Mouse (Mus musculus): ENCODE results near the gene Tut1.
"Not testable (repeated sequence)": the region's sequence is repeated elsewhere in the genome, so short reads cannot be mapped to it uniquely, and the experiment has no call there.

Gene Tut1

DNA sequence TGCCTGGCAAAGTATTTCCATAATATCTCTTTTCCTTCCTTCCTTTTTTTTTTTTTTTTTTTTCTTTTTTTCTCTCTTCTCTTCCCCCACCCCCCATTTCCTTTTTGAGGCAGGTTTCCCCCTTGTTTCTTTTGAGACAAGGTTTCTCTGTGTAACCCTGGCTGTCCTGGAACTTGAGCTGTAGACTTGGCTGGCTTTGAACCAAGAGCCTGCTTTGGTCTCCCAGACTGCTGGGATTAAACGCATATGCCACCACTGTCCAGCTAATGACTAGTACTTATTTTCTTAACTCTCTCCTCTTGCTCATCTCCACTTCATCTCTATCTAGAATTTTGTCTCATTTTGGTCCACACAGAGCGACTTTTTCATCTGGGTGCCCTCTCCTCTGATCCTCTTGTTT, 10.6 kb upstream of the Tut1 start:
- DNase-seq: no peak

DNA sequence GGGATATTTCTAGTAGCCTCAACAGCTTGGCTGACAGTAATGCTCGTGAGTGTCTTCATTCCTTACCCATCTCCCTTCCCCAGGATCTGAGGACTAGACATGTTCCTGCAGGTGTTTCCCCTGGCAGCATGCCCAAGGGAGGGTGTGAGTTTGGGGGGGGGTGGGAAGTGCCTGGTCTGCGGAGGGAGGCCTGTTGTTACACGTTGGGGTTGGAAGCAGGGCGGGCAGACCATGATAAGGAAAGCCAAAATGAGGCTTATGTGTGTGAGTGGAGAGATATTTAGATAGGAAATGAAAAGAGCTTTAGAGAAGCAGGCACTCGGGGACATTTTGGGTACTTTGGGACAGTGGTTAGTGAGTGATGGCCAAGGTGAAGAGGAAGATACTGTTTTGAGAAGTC, 9.6 kb upstream of the Tut1 start:
- no peak for DNase-seq

DNA sequence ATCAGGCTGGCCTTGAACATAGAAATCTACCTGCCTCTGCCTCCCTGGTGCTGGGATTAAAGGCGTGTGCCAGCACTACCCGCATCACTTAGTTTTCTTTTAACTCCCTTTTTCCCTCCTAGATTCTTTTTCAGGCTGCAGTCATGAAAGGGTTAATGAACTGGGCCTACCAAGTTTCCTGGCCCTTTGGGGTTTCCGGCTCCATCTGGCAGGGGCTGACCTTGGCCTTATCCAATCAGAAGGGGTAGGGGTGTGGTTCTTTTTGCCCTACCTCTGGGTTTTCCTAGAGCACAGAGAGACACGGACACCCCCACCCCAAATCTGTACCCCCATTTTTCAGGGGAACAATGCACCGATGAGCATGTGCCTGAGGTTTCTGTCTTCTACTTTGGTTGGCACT, 8.9 kb upstream of the Tut1 start:
- peak; percentile 67 to 71 for DNase-seq

- no peak for DNase-seq
These were observed 8.4 kb upstream of the Tut1 start for GRCm38 (mm10) chr19:8945251-8945650.

DNA sequence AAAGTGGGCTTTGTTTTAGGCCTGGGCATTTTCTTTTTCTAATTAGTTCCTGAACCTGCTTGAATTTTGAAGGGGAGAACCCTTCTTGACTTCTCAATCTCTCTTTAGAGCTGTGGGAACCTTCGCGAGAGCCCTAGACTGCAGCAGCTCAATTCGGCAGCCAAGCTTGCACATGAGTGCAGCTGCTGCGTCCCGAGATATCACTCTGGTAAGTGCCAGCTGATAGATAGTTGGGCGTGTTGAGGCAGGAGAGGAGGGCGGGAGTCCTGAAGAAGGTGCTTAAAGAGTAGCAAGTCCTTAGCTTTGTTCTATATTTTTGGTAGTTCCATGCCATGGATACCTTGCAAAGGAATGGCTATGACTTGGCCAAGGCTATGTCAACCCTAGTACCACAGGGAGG, 6.7 kb upstream of the Tut1 start:
- no peak for DNase-seq

DNA sequence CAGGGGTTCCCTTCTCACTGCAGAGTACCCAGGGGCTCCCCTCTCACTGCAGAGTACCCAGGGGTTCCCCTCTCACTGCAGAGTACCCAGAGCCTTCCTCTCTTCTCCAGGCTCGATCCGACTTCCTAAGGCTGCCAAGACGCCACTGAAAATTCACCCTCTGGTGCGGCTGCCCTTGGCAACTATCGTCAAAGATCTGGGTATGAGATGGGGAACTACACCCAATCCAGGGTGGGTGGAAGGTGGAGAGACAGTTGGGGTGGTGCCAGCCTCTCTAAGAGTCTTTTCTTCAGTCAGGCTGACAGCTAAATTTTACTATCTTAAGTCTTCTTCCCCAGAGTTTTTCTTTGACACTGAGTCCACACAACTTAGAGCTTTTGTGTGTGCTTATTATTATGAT, 3.5 kb upstream of the Tut1 start:
- no peak for DNase-seq

GRCm38 (mm10) chr19:8952241-8952640, 1.4 kb upstream of the Tut1 start:
- DNase-seq: no peak

GRCm38 (mm10) chr19:8954171-8954570, 524 bp downstream of the Tut1 start:
- no peak for DNase-seq

DNA sequence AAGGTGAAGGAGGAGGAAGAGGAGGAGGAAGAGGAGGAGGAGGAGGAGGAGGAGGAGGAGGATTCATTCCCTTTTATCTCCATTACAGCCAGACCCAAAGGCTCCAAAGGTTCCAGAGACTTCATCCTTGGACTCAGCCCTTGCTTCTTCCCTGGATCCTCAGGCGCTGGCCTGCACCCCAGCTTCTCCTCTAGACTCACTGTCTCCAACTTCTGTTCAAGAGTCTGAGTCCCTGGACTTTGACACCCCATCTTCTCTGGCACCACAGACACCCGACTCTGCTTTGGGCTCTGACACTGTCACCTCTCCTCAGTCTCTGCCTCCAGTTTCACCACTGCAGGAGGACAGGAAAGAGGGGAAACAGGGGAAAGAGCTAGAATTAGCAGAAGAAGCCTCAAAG, 8.6 kb downstream of the Tut1 start:
- DNase-seq: no peak

GRCm38 (mm10) chr19:8965075-8965474, 11.4 kb downstream of the Tut1 start:
- DNase-seq: no peak

- peak in 1 of 2 experiments; percentile 26 for DNase-seq
These were observed 12.1 kb downstream of the Tut1 start for GRCm38 (mm10) chr19:8965771-8966170.

DNA sequence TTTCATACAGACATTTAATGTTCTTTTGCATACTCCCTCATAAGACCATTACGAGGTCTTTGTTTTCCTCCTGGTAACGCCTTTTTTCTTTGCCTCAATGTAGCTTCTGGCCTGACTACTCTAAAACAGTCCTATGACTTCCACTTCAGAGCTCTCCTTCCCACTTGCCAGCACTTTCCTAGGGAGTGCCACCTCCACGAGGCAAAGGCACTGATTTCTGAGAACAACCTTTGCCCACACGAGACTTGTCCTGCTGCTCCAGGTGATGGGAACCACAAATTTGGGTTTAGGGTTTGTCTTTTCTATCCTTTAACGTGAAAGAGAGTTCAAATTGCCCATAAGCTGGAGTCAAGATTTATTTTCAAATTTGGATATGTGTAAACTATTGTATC, 12.5 kb downstream of the Tut1 start:
- peak in 1 of 2 experiments; percentile 39 for DNase-seq

DNA sequence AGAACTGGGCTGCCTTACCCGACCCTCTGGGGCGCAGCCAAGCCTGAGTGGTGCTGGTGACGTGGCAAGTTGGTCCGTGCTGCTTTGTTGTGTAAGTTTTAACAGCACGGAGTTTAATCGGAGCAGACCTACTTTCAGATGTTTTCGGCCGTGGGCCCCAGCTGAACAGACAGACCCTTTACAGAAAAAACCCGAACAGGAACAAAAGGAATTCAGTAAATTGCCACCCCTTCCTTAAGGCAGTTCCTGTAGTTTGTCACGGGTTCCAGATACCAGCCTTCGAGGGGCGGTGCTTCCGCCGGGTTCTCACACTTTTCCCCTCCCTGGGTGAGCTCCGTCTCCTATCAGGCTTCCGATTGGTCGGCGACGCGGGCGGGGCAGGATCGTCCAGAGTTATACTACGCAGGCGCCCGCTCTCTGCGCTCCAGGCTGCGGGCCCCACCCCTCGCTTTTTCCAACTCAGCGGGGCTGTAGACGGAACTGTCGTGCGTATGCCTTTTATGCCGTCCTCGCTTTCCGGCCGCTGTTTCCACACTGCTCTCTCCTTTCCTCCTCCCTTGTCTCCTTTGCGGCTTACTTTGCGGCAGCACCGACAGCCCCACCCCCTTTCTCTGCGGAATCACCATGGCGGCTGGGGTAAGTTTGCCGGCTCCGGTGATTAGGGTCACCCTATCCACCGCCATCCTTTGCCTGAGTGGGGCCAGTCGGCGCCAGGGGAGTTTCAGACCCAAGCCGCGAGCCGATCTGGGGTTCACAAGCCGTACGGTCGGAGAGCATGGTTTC, 13.1 kb downstream of the Tut1 start, which contains the start of gene Eef1g:
Gene Eef1g (plus strand): TSS at position 452 of the 783 bp plus-strand sequence.
- DNase-seq: peak; percentile 100

DNA sequence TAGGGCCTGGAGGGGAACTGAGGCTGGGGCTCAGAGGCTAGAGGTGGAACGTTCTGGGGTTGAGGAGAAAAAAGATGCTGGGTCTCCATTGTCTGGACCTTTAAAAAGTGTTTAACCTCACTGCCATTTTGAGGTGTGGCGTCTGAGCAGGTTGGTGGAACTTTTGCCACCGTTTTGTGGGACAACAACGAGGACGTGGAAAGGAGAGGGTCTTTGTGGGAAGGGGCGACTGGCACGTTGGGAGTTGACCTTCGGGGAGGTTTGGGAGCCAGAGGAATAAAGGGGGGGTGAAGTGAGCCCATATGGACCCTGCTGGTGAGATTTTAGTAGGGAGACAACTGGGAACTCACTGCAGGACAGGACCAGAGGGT, 13.7 kb downstream of the Tut1 start:
- DNase-seq: no peak

- DNase-seq: no peak
These were observed 14.2 kb downstream of the Tut1 start for GRCm38 (mm10) chr19:8967893-8968292.

- DNase-seq: not testable (repeated sequence)
These were observed 18.8 kb downstream of the Tut1 start for GRCm38 (mm10) chr19:8972491-8972890.

DNA sequence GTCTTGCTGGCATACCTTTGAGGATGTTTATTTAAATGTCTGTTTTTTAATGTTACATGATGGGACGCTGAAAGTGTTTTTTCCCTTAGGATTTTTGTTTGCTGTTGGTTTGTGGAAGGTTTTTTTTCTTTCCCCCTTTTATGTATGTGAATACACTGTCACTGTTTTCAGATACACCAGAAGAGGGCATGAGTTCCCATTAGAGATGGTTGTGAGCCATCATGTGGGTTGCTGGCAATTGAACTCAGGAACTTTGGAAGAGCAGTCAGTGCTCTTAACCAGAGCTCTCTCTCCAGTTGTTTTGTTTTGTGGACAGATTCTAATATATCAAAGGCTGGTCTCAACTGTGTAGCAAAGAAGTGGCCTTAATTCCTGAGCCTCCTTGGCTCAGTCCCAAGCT, 21.0 kb downstream of the Tut1 start:
- no peak for DNase-seq

DNA sequence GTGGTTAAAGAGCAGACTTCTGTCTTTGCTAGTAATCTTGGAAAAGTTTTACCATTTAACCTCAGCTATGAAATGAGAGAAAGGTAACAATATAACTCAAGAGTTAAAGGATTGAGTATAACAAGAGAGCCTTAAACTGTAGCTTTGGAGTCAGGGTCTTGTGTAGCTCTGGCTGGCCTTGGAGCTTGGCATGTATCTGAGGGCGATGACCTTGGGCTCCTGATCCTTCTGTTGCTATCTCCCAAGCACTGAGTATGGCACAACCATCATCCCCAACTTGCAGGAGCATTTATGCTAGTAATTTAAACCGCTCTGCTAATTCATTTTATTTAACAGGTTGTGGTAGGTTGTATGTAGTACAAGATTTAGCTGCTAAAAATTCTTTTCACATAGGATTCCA, 21.8 kb downstream of the Tut1 start:
- DNase-seq: no peak

DNA sequence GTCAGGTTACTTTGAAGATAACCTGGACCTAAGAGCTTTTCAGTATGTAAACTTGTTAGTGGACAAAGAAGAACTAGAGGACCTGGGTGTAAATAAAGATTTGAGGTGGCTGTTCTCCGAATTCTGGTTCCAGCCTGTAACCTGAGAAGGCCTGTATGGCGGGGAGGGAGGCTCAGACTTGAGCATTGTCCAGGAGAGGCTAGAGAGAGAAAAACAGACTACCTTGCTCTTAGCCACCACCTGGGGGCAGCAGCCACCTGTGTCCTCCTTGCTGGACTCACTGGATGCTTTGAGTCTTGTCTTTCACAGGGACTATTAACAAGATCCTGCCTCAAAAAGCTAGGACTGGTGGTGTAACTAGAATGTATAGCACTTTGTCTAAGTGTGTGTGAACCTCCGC, 22.9 kb downstream of the Tut1 start:
- DNase-seq: peak; percentile 61 to 77

DNA sequence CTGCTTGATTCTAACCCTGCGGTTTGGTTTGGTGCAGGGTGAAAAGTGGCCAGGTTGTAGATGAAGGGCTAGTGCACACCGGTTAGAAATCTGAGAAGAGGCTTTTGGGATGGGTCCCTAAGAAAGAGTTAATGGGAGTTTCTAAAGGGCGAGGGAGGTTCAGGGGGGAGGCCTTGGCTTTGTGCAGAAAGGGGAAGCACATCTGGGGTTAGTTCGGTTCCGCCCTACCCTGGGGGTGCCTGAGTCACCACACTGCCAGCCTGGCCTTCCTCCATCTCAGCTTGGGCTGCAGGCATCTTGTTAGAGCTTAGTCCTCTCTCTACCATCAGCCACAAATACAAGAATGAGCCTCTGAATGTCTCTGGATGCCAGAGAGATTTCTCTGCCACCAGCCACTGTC, 27.1 kb downstream of the Tut1 start:
- peak; percentile 44 to 56 for DNase-seq

DNA sequence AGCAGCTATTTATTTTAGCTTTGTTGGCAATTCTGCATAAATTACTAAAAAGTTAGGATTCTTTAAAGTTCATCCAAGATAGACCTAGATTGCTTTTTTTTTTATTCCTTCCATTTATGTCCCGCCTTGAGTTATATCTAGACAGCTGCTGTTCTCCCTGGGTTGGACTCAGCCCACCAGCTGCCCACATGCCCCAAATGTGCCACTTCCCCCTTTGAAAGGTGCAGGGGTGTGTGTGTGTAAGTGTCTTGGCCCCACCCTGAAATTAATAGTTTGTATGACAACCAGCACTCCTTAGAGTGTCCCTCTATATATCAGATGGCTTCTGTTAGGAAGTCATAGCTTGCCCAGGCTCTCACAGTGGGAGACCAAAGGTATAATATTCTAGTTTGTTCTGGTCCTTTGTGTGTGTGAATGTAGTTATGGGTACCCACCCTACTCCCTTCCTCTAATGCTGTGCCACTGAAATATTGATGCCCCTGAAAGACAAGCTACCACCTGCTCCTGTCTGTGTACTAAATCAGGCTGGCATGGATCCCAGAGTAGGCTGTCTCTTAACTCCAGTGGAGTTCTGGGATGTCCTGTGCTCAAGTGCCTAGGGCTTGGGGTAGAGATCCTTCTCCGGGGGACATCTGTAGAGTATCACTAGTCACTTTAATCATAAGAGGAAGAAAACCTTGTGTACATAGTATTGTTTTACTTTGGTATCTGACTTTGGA, 28.0 kb downstream of the Tut1 start:
- no peak for DNase-seq

DNA sequence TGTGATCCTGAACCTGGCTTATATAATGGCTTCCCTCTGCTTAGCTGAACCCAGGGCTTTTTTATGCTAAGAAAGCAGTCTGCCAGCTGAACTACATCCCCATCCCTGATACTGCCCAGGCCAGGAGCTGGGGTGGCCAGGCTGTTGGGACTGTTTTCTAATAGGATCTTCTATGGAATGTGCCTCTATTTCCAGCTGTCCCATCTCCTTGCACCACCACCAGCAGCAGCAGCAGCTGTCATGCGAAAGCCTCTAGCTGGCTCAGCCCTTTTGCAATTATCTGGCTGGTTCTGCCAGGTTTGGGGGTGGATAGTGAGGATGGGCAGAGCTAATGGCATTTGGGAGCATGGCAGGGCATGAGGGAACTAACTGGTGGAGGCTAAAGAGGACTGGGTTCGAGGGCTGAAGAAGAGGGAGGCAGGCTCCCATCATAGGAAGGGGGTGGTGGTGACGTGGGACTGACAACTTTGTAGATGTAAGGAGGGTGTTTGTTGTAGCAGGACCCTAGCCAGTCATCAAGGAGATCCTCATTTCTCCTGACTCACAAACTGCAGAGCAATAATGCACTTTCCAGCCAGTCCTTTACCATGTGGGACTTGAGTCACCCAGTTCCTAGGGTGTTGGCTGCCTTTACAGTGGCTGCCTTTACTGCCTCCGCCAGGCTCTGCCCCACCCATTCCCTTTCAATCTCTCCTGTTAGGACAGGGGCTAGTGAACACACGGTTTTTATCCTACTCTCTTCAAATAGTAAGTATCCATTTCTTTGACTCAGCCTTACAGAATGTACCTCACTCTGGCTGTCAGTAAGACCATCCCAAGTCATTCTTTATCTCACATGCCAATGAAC, 28.9 kb downstream of the Tut1 start:
- peak; percentile 37 to 40 for DNase-seq

DNA sequence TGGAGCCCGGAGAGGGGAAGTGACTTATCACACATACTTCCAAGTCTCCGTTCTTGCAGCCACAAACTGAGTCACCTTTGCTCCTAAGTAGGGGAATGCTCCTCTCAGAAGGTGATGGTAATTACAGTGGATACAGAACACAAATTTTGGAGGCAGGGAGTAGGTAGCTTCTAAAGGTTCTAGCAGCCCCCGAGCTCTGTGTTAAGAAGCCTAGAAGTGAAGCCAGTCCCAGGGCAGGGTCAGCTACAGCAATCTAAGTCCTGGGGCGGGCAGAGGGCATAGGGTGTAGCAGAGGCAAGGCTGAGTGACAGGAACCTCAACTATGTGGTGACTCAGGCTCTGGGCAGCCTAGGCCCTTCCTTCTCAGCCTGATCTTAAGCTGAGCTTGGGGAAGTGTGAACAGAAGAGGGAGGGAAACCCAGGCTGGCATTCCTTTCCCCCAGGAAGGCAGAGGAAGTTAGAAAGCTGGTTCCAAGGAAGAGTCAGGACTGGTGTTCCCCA, 29.6 kb downstream of the Tut1 start:
- peak; percentile 79 to 81 for DNase-seq

Measured in lung, adult 18-20 months (tissue).